Mouse (Mus musculus): ENCODE results near the gene Socs1.

GRCm38 (mm10) chr16:10768821-10769220 is 16.5 kb downstream of the Socs1 start:
- TF ChIP-seq CTCF (IDR thresholded peaks at IDR 0.05) (no peak), EP300 (IDR thresholded peaks at IDR 0.05; ENCODE audit: insufficient read depth, low read depth, low read length) (no peak)
